Mouse (Mus musculus): ENCODE measurements around the gene Nfia.

DNA sequence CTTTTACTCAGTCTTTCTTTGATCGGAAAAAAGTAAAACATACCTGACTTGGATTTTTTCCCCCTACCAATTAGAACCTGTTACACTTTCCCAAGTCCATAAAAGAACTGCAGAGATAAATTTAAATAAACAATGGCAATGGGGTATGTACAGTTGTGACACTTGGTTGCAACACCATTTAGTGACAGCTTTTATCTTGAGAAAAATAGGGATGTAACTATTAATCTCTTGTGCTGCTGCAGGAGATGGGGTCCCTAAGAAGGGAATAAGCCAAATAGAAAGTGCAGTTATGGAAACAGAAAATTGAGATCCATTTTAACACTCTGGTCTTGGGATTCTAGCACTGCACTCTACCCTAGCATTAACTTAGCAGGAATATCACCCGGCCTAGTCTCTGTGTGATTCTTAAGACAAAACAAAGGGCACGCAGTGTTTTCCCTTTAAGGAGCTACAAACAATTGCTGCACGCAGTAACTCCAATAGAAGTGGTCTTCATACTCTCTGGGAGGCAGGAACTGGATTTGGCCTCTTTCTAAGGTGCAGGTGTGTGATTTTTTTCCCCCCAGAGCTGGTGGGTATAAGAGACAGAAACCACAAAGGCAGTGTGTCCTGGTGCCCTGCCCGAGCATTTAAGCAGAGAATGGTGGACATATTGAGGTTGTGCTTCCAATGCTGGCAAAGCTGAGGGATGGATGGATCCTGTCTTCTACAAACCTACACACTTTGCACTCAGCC, 20.1 kb upstream of the Nfia start:
- TF ChIP-seq CTCF (IDR thresholded peaks at IDR 0.05; ENCODE audit: insufficient read depth, low read depth, low read length) (no peak), POLR2A (IDR thresholded peaks at IDR 0.05; ENCODE audit: insufficient read depth, low read depth, low read length) (no peak)
